Comparison of ENCODE assay signal across 8 mouse cellular contexts in the genomic region with DNA sequence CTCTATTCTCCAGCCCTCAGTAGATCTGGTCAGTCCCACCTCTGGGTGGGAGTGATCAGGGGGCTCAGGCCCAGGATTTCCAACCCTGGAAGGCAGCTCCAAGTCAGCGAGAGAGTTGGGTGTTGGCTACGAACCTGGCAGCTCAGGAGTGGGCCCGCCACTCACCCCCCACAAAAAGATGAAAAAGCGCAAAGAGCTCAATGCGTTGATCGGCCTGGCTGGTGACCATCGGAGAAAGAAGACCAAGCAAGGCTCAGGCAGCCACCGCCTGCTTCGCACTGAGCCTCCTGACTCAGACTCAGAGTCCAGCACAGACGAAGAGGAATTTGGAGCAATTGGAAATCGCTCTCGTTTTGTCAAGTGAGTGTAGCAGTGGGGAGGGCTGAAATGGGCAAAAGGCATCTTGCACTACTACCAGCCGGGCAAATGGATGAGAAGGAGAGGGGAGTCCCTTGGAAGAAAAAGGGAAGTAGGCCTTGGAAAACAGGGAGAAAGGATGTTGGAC. TPM values are rescaled to one million over a fixed set of nuclear protein-coding genes. Genes with fewer than 3 reads are reported as not detected.
A peak's percentile ranks its signal among the peaks of the same experiment; 100 is the strongest.
DNase-seq lines count a peak whose midpoint lies in the region; ATAC-seq and TF ChIP-seq lines count a peak whose summit lies in the region.

No protein-coding gene starts in this region.

- ATAC-seq in lung, embryonic 14.5 days (ENCODE audit: insufficient read depth) = no peak
- ATAC-seq in heart, postnatal 0 days (ENCODE audit: insufficient read depth, low read depth) = no peak
- no peak for ATAC-seq in liver, embryonic 15.5 days (ENCODE audit: insufficient read depth)

- no peak for DNase-seq in lung, embryonic 14.5 days
- no peak for DNase-seq in lung, postnatal 25 days (ENCODE audit: low spot score)
- DNase-seq in adrenal gland, postnatal 36 days = peak; percentile 37 to 48
- DNase-seq in heart, postnatal 0 days (ENCODE audit: low spot score) = no peak
- DNase-seq in layer of hippocampus, adult 9-10 months (ENCODE audit: low spot score) = no peak
- DNase-seq in thymus, postnatal 10 days (ENCODE audit: low spot score in 2 of 2) = no peak
- DNase-seq in right cerebral cortex, postnatal 14 days = no peak

- H3K36me3 ChIP-seq in lung, embryonic 14.5 days (ENCODE audit: insufficient read depth) = peaks cover 28% of the 10 kb centered on the region
- H3K36me3 ChIP-seq in heart, postnatal 0 days (replicated peaks; ENCODE audit: control insufficient read depth, insufficient read depth, low read length) = peaks cover 22% of the 10 kb centered on the region
- peaks cover 26% of the 10 kb centered on the region for H3K36me3 ChIP-seq in liver, embryonic 15.5 days (replicated peaks)

- WGBS in lung, embryonic 14.5 days = 38% methylated on average over 13 of the region's 13 CpGs
- WGBS in heart, postnatal 0 days = 30% methylated on average over 13 of the region's 13 CpGs
- WGBS in liver, embryonic 15.5 days (ENCODE audit: insufficient replicate concordance) = 22% methylated on average over 13 of the region's 13 CpGs

- peak overlapping the region; percentile 77 for H3K4me3 ChIP-seq in lung, embryonic 14.5 days (ENCODE audit: low read depth, low read length)
- peak overlapping the region; percentile 97 for H3K4me3 ChIP-seq in heart, postnatal 0 days (ENCODE audit: low read depth, low read length)
- peak overlapping the region; percentile 80 for H3K4me3 ChIP-seq in liver, embryonic 15.5 days (replicated peaks)

- no peaks in the 10 kb centered on the region for H3K27me3 ChIP-seq in lung, embryonic 14.5 days (ENCODE audit: insufficient read depth, low read length)
- no peaks in the 10 kb centered on the region for H3K27me3 ChIP-seq in heart, postnatal 0 days (ENCODE audit: control insufficient read depth, insufficient read depth, low read length)
- H3K27me3 ChIP-seq in liver, embryonic 15.5 days = no peaks in the 10 kb centered on the region

- H3K4me1 ChIP-seq in lung, embryonic 14.5 days (ENCODE audit: insufficient read depth) = peaks cover 11% of the 10 kb centered on the region
- H3K4me1 ChIP-seq in heart, postnatal 0 days (ENCODE audit: control insufficient read depth, insufficient read depth) = peaks cover 16% of the 10 kb centered on the region
- peaks cover 30% of the 10 kb centered on the region for H3K4me1 ChIP-seq in liver, embryonic 15.5 days (replicated peaks)

- H3K9ac ChIP-seq in lung, embryonic 14.5 days = peak overlapping the region; percentile 82
- H3K9ac ChIP-seq in heart, postnatal 0 days (replicated peaks; ENCODE audit: low read depth, low read length) = peak overlapping the region; percentile 95; the same call in 1 of the 2 replicates
- H3K9ac ChIP-seq in liver, embryonic 15.5 days = peak overlapping the region; percentile 86

- H3K27ac ChIP-seq in lung, embryonic 14.5 days (ENCODE audit: low read depth) = no peak overlapping the region
- no peak overlapping the region for H3K27ac ChIP-seq in heart, postnatal 0 days (ENCODE audit: low read depth)
- H3K27ac ChIP-seq in liver, embryonic 15.5 days (replicated peaks) = peak overlapping the region; percentile 74; the same call in 1 of the 2 replicates

- peak overlapping the region; percentile 84 for H3K4me2 ChIP-seq in lung, embryonic 14.5 days
- H3K4me2 ChIP-seq in heart, postnatal 0 days (ENCODE audit: low read depth, low read length) = peak overlapping the region; percentile 83
- H3K4me2 ChIP-seq in liver, embryonic 15.5 days = peak overlapping the region; percentile 82

- no peak for TF ChIP-seq EP300 in heart, postnatal 0 days (IDR thresholded peaks at IDR 0.05; ENCODE audit: low read depth)

- no peak for TF ChIP-seq CTCF in lung, embryonic 14.5 days (IDR thresholded peaks at IDR 0.05; ENCODE audit: low read depth)
- TF ChIP-seq CTCF in heart, postnatal 0 days (IDR thresholded peaks at IDR 0.05; ENCODE audit: low read depth) = no peak

- H3K9me3 ChIP-seq in lung, embryonic 14.5 days (ENCODE audit: low read depth, low read length) = no peaks in the 10 kb centered on the region
- H3K9me3 ChIP-seq in heart, postnatal 0 days (replicated peaks; ENCODE audit: control insufficient read depth, low read length) = no peaks in the 10 kb centered on the region
- no peaks in the 10 kb centered on the region for H3K9me3 ChIP-seq in liver, embryonic 15.5 days (replicated peaks)

RNA-seq across cellular contexts. Expression of gene Efcab14, which starts 1.0 kb away (rescaled TPM):
- 48.8 and 53.7 TPM in 2 replicates for polyA plus RNA-seq in lung, embryonic 14.5 days (2014; fragmentation: Nextera tagmentation; extraction: Ambion mirVana)
- total RNA-seq in adrenal gland, postnatal 36 days (2021) = 10 to 100 TPM; 83.1 to 89.1 TPM
- 20.8 and 30.3 TPM in 2 replicates for total RNA-seq in heart, postnatal 0 days (2014; rRNA removed; ENCODE audit: low replicate concordance)
- 16.3 and 17.1 TPM in 2 replicates for polyA plus RNA-seq in heart, postnatal 0 days (2015; fragmentation: Nextera tagmentation; extraction: Ambion mirVana)
- polyA plus RNA-seq in liver, embryonic 15.5 days (2015; fragmentation: Nextera tagmentation; extraction: Ambion mirVana) = 10.3 and 10.7 TPM in 2 replicates

RNA-seq across cellular contexts. Expression of gene Tex38, which starts 42.3 kb away (rescaled TPM):
- polyA plus RNA-seq in lung, embryonic 14.5 days (2014; fragmentation: Nextera tagmentation; extraction: Ambion mirVana) = not detected in 2 replicates
- total RNA-seq in adrenal gland, postnatal 36 days (2021) = 1 to 10 TPM; 2.4 to 3.2 TPM
- total RNA-seq in heart, postnatal 0 days (2014; rRNA removed; ENCODE audit: low replicate concordance) = not detected in 2 replicates
- polyA plus RNA-seq in heart, postnatal 0 days (2015; fragmentation: Nextera tagmentation; extraction: Ambion mirVana) = 0.30 and 0.55 TPM in 2 replicates
- not detected in 2 replicates for polyA plus RNA-seq in liver, embryonic 15.5 days (2015; fragmentation: Nextera tagmentation; extraction: Ambion mirVana)

RNA-seq across cellular contexts. Expression of gene Atpaf1, which starts 46.1 kb away (rescaled TPM):
- polyA plus RNA-seq in lung, embryonic 14.5 days (2014; fragmentation: Nextera tagmentation; extraction: Ambion mirVana) = 55.6 and 61.4 TPM in 2 replicates
- 10 to 100 TPM; 49.8 to 57.1 TPM for total RNA-seq in adrenal gland, postnatal 36 days (2021)
- 40.0 and 49.0 TPM in 2 replicates for total RNA-seq in heart, postnatal 0 days (2014; rRNA removed; ENCODE audit: low replicate concordance)
- 75.9 and 86.4 TPM in 2 replicates for polyA plus RNA-seq in heart, postnatal 0 days (2015; fragmentation: Nextera tagmentation; extraction: Ambion mirVana)
- 15.7 and 16.4 TPM in 2 replicates for polyA plus RNA-seq in liver, embryonic 15.5 days (2015; fragmentation: Nextera tagmentation; extraction: Ambion mirVana)

Comparison
In these comparisons a context has a peak if more than half of its experiments do, and no peak if none do; other contexts are left out.
1. DNase-seq: peak in adrenal gland, postnatal 36 days (2 of 2); none in lung, embryonic 14.5 days (single experiment), lung, postnatal 25 days (single experiment), heart, postnatal 0 days (single experiment), layer of hippocampus, adult 9-10 months (single experiment), thymus, postnatal 10 days (0 of 2) and right cerebral cortex, postnatal 14 days (single experiment).
2. Peak in every context shown above with its lines, with median percentiles within 50 percentile points of each other: H3K4me2 ChIP-seq, H3K4me3 ChIP-seq and H3K9ac ChIP-seq.